Mouse (Mus musculus) kidney, embryonic 16.5 days (tissue): ENCODE measurements around the gene Maml1. TPM values are rescaled to one million over a fixed set of nuclear protein-coding genes. Genes with fewer than 3 reads are reported as not detected.

ENCODE experiments used
- ATAC-seq: fragments of 200-750 bp; cut with Nextera tagmentation; 2 replicates; pipeline ENCODE4 v1.8.0; 2017; ENCODE audit warnings: moderate TSS enrichment; ENCODE audit not compliant: low FRiP score, low TSS enrichment
- H3K27ac ChIP-seq: fragments of 300-500 bp; sonication (generic); 2 replicates; pipeline ENCODE4 v1.5.1; 2014; ENCODE audit warnings: low read length
- H3K27me3 ChIP-seq: fragments of 300-500 bp; sonication (generic); 2 replicates; pipeline ENCODE4 v1.6.1; 2014; ENCODE audit warnings: low read length, control low read depth, mixed read lengths; ENCODE audit not compliant: insufficient read depth
- H3K36me3 ChIP-seq: fragments of 300-500 bp; sonication (generic); 2 replicates; pipeline ENCODE4 v1.6.1; 2014; ENCODE audit warnings: low read length, control low read depth, mixed read lengths; ENCODE audit not compliant: insufficient read depth
- H3K4me1 ChIP-seq: fragments of 300-500 bp; sonication (generic); 2 replicates; pipeline ENCODE4 v1.6.1; 2014; ENCODE audit warnings: low read length, control low read depth, mixed read lengths; ENCODE audit not compliant: insufficient read depth
- H3K4me2 ChIP-seq: fragments of 300-500 bp; sonication (generic); replicated peaks from 2 replicates; pipeline ENCODE4 v1.6.1; 2014; ENCODE audit warnings: low read depth, low read length
- H3K4me3 ChIP-seq: fragments of 300-500 bp; sonication (generic); 2 replicates; pipeline ENCODE4 v1.5.1; 2014; ENCODE audit warnings: mild to moderate bottlenecking, low read length
- H3K9ac ChIP-seq: fragments of 300-500 bp; sonication (generic); replicated peaks from 2 replicates; pipeline ENCODE4 v1.6.1; 2014; ENCODE audit warnings: low read length
- H3K9me3 ChIP-seq: fragments of 300-500 bp; sonication (generic); 2 replicates; pipeline ENCODE4 v1.6.1; 2016; ENCODE audit warnings: low read length, control low read depth
- WGBS: fragments of 180-500 bp; shearing (Covaris S2); extraction: QIAGEN DNeasy Blood & Tissue Kit; methylation state at CpG from one replicate; pipeline ENCODE4 v1.1.7; 2014; 5-methylcytosine and 5-hydroxymethylcytosine counted together
- microRNA-seq: library from miRNA; unstranded; fragments of <30 nt; microRNA quantifications from one replicate; pipeline ENCODE4, GENCODE M21; 2016
- polyA plus RNA-seq: library from polyadenylated mRNA; unstranded; fragments of >200 nt; fragmentation: Nextera tagmentation; extraction: Ambion mirVana; gene quantifications from 2 replicates; pipeline ENCODE4 v1.2.1, GENCODE M21; 2015

The Maml1 gene
- polyA plus RNA-seq, 1 experiment from 2014 or later: 6.3 TPM

DNA sequence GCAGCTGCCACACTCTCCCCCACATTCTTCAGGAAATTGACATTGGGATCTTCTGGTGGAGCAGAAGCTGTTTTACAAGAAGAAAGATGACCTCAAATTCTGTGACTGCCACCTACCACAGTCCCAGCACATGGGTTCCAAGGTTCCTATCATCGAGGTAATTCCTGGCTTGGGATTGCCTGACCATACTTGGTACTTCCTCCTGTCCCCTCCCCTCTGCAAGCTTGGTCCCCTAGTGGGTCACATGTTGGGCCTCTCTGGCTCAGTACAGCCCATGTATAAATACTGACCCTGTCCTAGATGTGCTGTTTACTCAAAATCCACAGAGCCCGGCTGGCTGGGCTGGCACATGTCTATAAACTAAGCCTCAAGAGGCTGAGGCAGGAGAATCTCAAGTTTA lies 86.1 kb downstream of the Maml1 start:
- no peak overlapping the region for H3K27ac ChIP-seq
- no peak overlapping the region for H3K9ac ChIP-seq
- H3K4me3 ChIP-seq: no peak overlapping the region
- no peaks in the 10 kb centered on the region for H3K9me3 ChIP-seq
- ATAC-seq: no peak
- whole genome bisulfite sequencing: 77% methylated on average over 2 of the region's 2 CpGs
- peaks cover 61% of the 10 kb centered on the region for H3K36me3 ChIP-seq
- no peak overlapping the region for H3K4me2 ChIP-seq
- H3K27me3 ChIP-seq: no peaks in the 10 kb centered on the region
- H3K4me1 ChIP-seq: peaks cover 11% of the 10 kb centered on the region

Small RNAs within 50 kb of the gene (microRNA-seq; reads per million reads assigned to microRNA genes)
- not detected for gene Mir6919

Other genes with a start within 250 kb of the Maml1 start
- 44.3 and 47.2 TPM in 2 replicates for gene Tbc1d9b, start 160.9 kb downstream of the Maml1 start, polyA plus RNA-seq
- gene Mrnip, start 117.9 kb downstream of the Maml1 start, polyA plus RNA-seq: 21.7 and 23.2 TPM in 2 replicates
- gene Sqstm1, start 81.5 kb downstream of the Maml1 start, polyA plus RNA-seq: 298 and 338 TPM in 2 replicates
- gene Mgat4b, start 81.4 kb downstream of the Maml1 start, polyA plus RNA-seq: 9.8 and 11.9 TPM in 2 replicates
- gene Ltc4s, start 53.7 kb downstream of the Maml1 start, polyA plus RNA-seq: 2.5 and 2.8 TPM in 2 replicates
- gene Canx, start 33.4 kb upstream of the Maml1 start, polyA plus RNA-seq: 393 and 397 TPM in 2 replicates
- gene Cby3, start 62.2 kb upstream of the Maml1 start, polyA plus RNA-seq: 0.55 and 0.71 TPM in 2 replicates
- 500 and 509 TPM in 2 replicates for gene Hnrnph1, start 84.7 kb upstream of the Maml1 start, polyA plus RNA-seq
- 27.4 and 27.5 TPM in 2 replicates for gene Rufy1, start 138.8 kb upstream of the Maml1 start, polyA plus RNA-seq